Mouse (Mus musculus): ENCODE measurements around the gene Rtca.

Rtca gene

GRCm38 (mm10) chr3:116476686-116477298 is 31.2 kb downstream of the Rtca start:
- DNase-seq (ENCODE audit: low spot score in 2 of 2), result no peak

GRCm38 (mm10) chr3:116474602-116475001 is 33.4 kb downstream of the Rtca start:
- no peak for DNase-seq (ENCODE audit: low spot score in 2 of 2)

- peak; percentile 27 to 37 for DNase-seq (ENCODE audit: low spot score in 2 of 2)
Observed at GRCm38 (mm10) chr3:116465709-116466108, 42.3 kb downstream of the Rtca start.

GRCm38 (mm10) chr3:116464318-116464717 is 43.7 kb downstream of the Rtca start:
- no peak for DNase-seq (ENCODE audit: low spot score in 2 of 2)

GRCm38 (mm10) chr3:116461053-116461452 is 47.0 kb downstream of the Rtca start:
- DNase-seq (ENCODE audit: low spot score in 2 of 2), result no peak

- no peak for DNase-seq (ENCODE audit: low spot score in 2 of 2)
Observed at GRCm38 (mm10) chr3:116454529-116454928, 53.5 kb downstream of the Rtca start.

GRCm38 (mm10) chr3:116450741-116451140 is 57.3 kb downstream of the Rtca start:
- peak in 1 of 2 experiments; percentile 13 for DNase-seq (ENCODE audit: low spot score in 2 of 2)

GRCm38 (mm10) chr3:116444327-116444726 is 63.7 kb downstream of the Rtca start:
- DNase-seq (ENCODE audit: low spot score in 2 of 2), result no peak

GRCm38 (mm10) chr3:116442788-116443187 is 65.2 kb downstream of the Rtca start:
- DNase-seq (ENCODE audit: low spot score in 2 of 2), result no peak

GRCm38 (mm10) chr3:116441518-116442205 is 66.3 kb downstream of the Rtca start:
- no peak for DNase-seq (ENCODE audit: low spot score in 2 of 2)

- no peak for DNase-seq (ENCODE audit: low spot score in 2 of 2)
Observed at GRCm38 (mm10) chr3:116440066-116440997, 67.7 kb downstream of the Rtca start.
